Mouse (Mus musculus): ENCODE results near the gene Qtrt1. TPM values are rescaled to one million over a fixed set of nuclear protein-coding genes. Genes with fewer than 3 reads are reported as not detected.

Qtrt1 gene
- polyA plus RNA-seq, 1 experiment from 2014 or later = 57.0 TPM

DNA sequence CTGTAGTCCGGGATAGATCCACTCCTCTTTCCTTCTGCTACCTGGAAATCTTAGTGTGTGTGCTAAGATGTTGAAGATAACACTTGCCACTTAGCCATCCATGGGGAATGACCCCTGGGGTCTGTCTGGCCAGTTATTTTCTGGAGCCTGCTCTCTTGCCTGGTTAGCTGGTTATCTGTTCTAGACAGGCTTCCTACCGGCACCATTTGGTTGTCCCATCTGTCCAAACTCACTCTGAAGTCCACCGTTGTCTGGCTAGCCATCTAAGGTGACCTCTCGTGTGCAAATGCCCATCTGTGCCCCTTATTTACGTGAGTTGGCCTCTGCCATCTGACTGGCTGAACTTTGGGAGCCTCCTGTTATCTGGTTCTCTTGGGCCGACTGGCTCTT, 13.9 kb downstream of the Qtrt1 start:
- Histone ChIP-seq H3K36me3 (peaks cover 6% of the 10 kb centered on the region; the same call in 1 of the 2 replicates), H3K4me2 (replicated peaks) (peak overlapping the region; percentile 83), H3K27me3 (replicated peaks) (no peaks in the 10 kb centered on the region), H3K4me1 (replicated peaks) (peaks cover 10% of the 10 kb centered on the region), H3K4me3 (replicated peaks) (peak overlapping the region; percentile 91), H3K9ac (peak overlapping the region; percentile 81), H3K27ac (peak overlapping the region; percentile 87), H3K9me3 (no peaks in the 10 kb centered on the region)
- no peak for ATAC-seq
- 4% methylated on average over 6 of the region's 6 CpGs for WGBS

DNA sequence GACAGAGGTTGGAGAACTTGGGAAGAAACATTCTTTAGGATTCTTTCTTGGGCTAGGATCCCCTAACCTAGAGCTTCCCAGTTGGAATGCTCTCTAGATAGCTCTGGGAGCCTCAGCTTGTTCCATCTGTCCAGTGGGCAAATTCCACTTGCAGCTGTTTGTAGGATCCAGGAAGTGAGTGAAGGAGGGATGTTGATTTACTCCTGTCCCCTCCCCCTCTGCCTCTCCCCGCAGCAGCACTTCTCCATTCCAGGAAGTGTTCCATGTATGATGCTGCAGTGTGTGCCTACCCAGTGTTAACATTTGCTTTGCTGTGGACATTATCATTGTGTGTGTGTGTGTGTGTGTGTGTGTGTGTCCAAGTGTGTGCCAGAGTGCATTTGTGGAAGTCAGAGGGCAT, 14.4 kb downstream of the Qtrt1 start:
- H3K9me3 ChIP-seq = no peaks in the 10 kb centered on the region

DNA sequence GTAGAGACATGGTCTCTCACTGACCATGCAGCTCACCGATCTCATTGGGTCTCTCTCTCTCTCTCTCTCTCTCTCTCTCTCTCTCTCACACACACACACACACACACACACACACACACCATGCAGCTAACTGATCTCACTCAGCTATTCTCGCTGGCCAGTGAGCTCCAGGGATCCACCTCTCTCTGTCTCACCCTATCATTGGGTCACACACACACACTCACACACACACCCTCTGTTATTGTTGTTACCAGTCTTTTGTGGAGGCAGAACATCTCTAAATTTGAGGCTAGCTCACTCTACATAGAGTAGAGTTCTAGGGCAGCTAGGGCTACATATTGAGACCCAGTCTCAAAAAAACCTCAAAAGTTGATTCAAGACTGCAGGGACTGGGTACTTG, 14.9 kb downstream of the Qtrt1 start:
- no peak for ATAC-seq
- Histone ChIP-seq H3K4me3 (replicated peaks) (no peak overlapping the region), H3K27ac (no peak overlapping the region), H3K9ac (no peak overlapping the region), H3K36me3 (no peaks in the 10 kb centered on the region), H3K27me3 (replicated peaks) (no peaks in the 10 kb centered on the region), H3K9me3 (no peaks in the 10 kb centered on the region), H3K4me1 (replicated peaks) (peaks cover 10% of the 10 kb centered on the region), H3K4me2 (replicated peaks) (peak overlapping the region; percentile 83)
- 77% methylated on average over 2 of the region's 2 CpGs for WGBS

More for the DNA sequence above, 14.4 kb downstream of the Qtrt1 start:
- H3K4me3 ChIP-seq (replicated peaks) = peak overlapping the region; percentile 91
- H3K27me3 ChIP-seq (replicated peaks) = no peaks in the 10 kb centered on the region
- H3K9ac ChIP-seq = peak overlapping the region; percentile 81
- ATAC-seq = no peak; the same call in 1 of the 2 replicates
- H3K36me3 ChIP-seq = peaks cover 2% of the 10 kb centered on the region; the same call in 1 of the 2 replicates
- peaks cover 10% of the 10 kb centered on the region for H3K4me1 ChIP-seq (replicated peaks)
- 0% methylated on average over 1 of the region's 1 CpGs for WGBS
- H3K27ac ChIP-seq = no peak overlapping the region
- H3K4me2 ChIP-seq (replicated peaks) = peak overlapping the region; percentile 83

DNA sequence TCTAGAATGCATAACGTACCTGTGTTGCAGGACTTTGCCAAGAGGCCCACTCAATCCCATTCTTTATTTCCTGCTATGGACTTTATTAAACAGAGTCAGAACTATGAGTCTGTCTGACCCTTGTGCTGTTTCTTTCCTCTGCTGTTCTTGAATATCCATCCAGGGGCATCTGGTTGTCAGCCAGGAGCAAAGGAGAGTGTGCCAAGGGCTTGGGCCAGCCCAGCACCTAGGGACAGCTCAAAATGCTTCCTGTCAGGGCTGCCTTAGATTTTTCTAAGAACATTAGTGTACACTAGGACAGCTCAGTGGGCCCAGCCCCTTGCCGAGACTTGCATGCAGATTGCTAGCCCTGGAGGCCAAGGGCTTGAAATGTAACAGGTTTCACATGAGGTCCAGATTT, 16.1 kb downstream of the Qtrt1 start:
- WGBS = 88% methylated on average over 2 of the region's 2 CpGs
- no peak for ATAC-seq
- H3K27ac ChIP-seq = no peak overlapping the region
- H3K27me3 ChIP-seq (replicated peaks) = no peaks in the 10 kb centered on the region
- no peak overlapping the region for H3K9ac ChIP-seq
- no peaks in the 10 kb centered on the region for H3K36me3 ChIP-seq
- no peak overlapping the region for H3K4me2 ChIP-seq (replicated peaks)
- no peak overlapping the region for H3K4me3 ChIP-seq (replicated peaks)
- H3K9me3 ChIP-seq = no peaks in the 10 kb centered on the region
- H3K4me1 ChIP-seq (replicated peaks) = peaks cover 10% of the 10 kb centered on the region

DNA sequence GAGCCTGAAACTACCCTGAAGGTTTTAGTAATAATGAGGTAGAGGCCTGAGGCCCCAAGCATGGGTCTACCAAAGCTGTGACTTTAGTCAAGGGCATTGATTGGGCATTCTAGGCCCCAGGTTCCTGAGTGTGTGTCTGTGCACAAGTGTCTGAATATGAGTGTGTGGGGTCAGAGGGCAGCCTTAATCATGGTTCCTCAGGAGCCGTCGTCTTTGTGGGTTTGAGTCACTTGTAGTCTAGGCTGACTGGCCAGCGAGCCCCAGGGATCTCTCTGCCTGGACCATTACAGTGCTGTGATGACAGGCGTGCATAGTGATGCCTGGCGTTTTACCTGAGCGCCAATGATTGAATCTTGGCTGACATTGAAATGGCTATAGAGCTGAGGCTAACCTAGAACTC, 16.5 kb downstream of the Qtrt1 start:
- no peaks in the 10 kb centered on the region for H3K9me3 ChIP-seq
- H3K9ac ChIP-seq = no peak overlapping the region
- H3K4me1 ChIP-seq (replicated peaks) = peaks cover 10% of the 10 kb centered on the region
- no peaks in the 10 kb centered on the region for H3K36me3 ChIP-seq
- no peak overlapping the region for H3K27ac ChIP-seq
- no peaks in the 10 kb centered on the region for H3K27me3 ChIP-seq (replicated peaks)
- H3K4me3 ChIP-seq (replicated peaks) = no peak overlapping the region
- H3K4me2 ChIP-seq (replicated peaks) = no peak overlapping the region
- ATAC-seq = no peak
- 84% methylated on average over 6 of the region's 6 CpGs for WGBS

DNA sequence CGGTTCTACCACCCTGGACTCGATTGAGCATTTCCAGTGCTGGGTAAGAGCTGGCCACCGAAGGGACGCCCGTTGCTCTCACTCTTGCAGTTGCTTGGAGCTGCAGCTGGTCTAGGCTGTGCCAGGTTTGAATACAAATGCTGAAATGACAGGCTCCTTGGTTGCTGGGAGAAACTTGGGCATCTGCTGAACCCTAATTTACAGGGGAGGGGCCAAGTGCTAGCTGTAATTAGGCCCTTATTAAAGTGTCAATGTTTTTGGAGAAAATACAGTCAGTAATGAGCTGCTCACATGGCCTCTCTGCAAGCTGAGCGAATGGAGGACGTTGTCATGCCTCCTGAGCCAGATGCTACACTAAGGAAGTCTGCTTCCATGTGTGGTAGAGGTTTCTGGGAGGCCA, 19.1 kb downstream of the Qtrt1 start:
- Histone ChIP-seq H3K4me2 (replicated peaks) (no peak overlapping the region), H3K27me3 (replicated peaks) (no peaks in the 10 kb centered on the region), H3K4me3 (replicated peaks) (no peak overlapping the region), H3K27ac (no peak overlapping the region), H3K9me3 (no peaks in the 10 kb centered on the region), H3K4me1 (replicated peaks) (peaks cover 9% of the 10 kb centered on the region), H3K9ac (no peak overlapping the region), H3K36me3 (no peaks in the 10 kb centered on the region)
- ATAC-seq = no peak
- 85% methylated on average over 7 of the region's 7 CpGs for WGBS

DNA sequence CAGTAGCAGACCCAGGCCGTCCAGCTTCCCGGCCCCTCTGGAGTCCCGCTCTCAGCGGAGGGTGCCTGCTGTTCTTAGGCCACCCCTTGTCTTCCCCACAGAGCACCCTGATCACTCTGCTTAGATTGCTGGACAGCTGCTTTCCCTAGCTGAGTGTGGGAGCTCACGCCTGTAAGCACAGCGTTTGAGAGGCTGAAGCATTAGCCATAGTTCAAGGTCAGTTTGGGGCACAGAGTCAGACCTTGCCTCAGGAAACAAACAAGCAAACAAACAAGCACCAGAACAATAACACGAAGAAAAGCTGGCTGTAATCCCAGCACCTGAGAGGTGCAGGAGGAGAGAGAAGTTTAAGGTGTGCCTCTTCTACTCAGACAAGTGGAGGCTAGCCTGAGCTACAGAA, 20.4 kb downstream of the Qtrt1 start:
- Histone ChIP-seq H3K9me3 (no peaks in the 10 kb centered on the region), H3K9ac (no peak overlapping the region), H3K4me2 (replicated peaks) (no peak overlapping the region), H3K27me3 (replicated peaks) (no peaks in the 10 kb centered on the region), H3K27ac (no peak overlapping the region), H3K4me1 (replicated peaks) (peaks cover 10% of the 10 kb centered on the region), H3K36me3 (no peaks in the 10 kb centered on the region), H3K4me3 (replicated peaks) (no peak overlapping the region)
- WGBS = 81% methylated on average over 7 of the region's 7 CpGs
- no peak for ATAC-seq

DNA sequence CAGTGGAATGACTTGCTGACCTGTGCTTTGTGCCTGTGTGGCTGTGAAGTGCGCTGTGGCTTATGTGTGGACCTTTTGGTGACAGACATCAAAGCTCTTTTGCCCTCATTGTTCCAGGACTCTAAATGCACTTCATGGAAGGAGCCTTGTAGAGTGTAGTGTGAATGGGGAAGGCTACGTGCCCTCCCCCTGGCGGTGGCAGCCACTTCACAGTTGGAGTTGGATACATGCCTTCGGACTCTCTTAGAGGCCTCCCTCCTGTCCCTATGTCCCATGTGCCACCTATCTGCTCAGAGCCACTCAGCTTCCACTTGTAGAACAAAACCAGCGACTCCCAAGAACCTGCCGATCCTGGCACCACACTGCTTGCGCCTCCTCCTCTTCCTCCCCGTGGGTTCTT, 22.1 kb downstream of the Qtrt1 start:
- Histone ChIP-seq H3K4me1 (replicated peaks) (peaks cover 16% of the 10 kb centered on the region), H3K36me3 (no peaks in the 10 kb centered on the region), H3K27ac (no peak overlapping the region), H3K9ac (no peak overlapping the region), H3K4me2 (replicated peaks) (no peak overlapping the region), H3K4me3 (replicated peaks) (no peak overlapping the region), H3K27me3 (replicated peaks) (no peaks in the 10 kb centered on the region), H3K9me3 (no peaks in the 10 kb centered on the region)
- WGBS = 89% methylated on average over 8 of the region's 8 CpGs
- no peak for ATAC-seq

DNA sequence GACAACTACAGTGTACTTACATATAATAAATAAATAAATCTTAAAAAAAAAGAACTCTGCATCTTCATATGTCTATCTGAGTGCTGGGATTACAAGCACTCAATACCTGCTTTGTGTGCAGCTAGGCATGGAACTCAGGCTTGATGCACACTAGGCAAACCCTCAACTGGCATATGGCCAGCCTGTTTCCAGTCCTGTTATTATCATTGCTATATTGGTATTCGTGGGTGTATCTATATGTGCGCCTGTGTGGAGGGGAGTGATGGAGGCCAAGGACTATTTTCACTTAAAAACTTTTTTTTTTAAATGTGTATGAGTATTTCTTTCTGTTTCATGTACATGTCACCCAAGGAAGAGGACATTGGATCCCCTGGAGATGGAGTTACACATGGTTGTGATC, 22.8 kb downstream of the Qtrt1 start:
- Histone ChIP-seq H3K9ac (no peak overlapping the region), H3K9me3 (no peaks in the 10 kb centered on the region), H3K4me1 (replicated peaks) (peaks cover 17% of the 10 kb centered on the region), H3K27me3 (replicated peaks) (no peaks in the 10 kb centered on the region), H3K4me3 (replicated peaks) (no peak overlapping the region), H3K27ac (no peak overlapping the region), H3K4me2 (replicated peaks) (no peak overlapping the region), H3K36me3 (no peaks in the 10 kb centered on the region)
- WGBS = 96% methylated on average over 2 of the region's 2 CpGs
- no peak for ATAC-seq

DNA sequence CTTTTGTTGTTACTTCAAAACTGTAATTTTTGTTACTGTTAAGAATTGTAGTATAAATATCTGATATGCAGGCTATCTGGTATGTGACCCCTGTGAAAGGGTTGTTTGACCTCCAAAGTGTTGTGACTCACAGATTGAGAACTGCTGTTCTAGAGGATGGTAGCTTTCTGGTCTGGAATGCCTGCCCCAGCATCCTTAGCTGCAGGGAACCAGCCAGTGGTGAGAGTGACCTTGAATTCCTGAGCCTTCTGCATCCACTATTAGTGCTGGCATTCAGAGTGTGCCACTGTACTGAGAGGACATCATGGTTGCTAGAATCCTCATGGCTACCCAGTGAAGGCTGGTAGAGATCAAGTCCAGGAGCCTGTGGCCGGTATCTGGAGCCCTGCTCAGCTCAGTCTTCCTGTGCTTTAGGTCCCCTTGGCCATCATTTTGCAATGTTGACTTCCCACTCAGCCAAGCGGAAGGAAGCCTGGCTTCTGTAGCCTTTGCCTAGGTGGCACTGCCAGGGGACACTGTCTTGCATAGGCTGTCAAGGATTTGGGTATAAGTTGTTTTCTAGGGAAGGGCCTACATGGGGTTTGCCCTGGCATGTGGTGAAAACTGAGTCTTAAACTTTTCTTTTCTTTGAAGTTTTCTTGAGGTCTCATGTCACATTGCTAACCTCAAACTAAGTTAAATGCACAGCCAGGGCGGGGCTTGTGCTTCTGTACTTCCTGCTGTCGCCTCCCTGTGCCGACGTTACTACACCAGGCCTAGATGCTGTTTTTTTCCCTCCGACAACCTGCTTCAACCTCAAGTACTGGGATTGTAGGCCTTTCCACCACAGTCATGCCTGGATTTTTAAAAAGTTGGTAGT, 24.4 kb downstream of the Qtrt1 start:
- Histone ChIP-seq H3K27me3 (replicated peaks) (no peaks in the 10 kb centered on the region), H3K9ac (no peak overlapping the region), H3K36me3 (no peaks in the 10 kb centered on the region), H3K4me2 (replicated peaks) (no peak overlapping the region), H3K4me3 (replicated peaks) (no peak overlapping the region), H3K4me1 (replicated peaks) (peaks cover 20% of the 10 kb centered on the region), H3K9me3 (no peaks in the 10 kb centered on the region), H3K27ac (no peak overlapping the region)
- no peak for ATAC-seq
- WGBS = 74% methylated on average over 7 of the region's 7 CpGs

DNA sequence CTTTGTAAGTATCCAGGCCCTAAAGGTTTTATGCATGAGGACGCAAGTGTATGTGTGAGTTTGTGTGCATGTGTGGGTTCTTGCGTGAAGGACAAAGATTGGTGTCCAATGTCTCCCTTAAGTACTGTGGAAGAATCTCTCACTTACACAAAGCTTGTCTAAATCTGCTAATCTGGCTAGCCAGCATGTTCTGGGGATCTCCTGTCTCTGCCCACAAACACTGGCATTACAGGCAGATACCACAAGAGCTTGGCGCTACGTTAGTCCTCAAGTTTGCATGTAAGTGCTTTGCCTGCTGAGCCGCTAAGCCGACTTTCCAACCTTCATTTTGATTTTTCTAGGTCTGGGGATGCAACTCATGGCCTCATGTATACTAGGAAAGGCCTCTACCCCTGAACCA, 25.9 kb downstream of the Qtrt1 start:
- no peak overlapping the region for H3K27ac ChIP-seq
- no peak for ATAC-seq
- H3K9me3 ChIP-seq = no peaks in the 10 kb centered on the region
- no peak overlapping the region for H3K4me2 ChIP-seq (replicated peaks)
- no peaks in the 10 kb centered on the region for H3K36me3 ChIP-seq
- no peak overlapping the region for H3K4me3 ChIP-seq (replicated peaks)
- no peaks in the 10 kb centered on the region for H3K27me3 ChIP-seq (replicated peaks)
- H3K9ac ChIP-seq = no peak overlapping the region
- WGBS = 93% methylated on average over 6 of the region's 6 CpGs
- H3K4me1 ChIP-seq (replicated peaks) = peaks cover 20% of the 10 kb centered on the region

DNA sequence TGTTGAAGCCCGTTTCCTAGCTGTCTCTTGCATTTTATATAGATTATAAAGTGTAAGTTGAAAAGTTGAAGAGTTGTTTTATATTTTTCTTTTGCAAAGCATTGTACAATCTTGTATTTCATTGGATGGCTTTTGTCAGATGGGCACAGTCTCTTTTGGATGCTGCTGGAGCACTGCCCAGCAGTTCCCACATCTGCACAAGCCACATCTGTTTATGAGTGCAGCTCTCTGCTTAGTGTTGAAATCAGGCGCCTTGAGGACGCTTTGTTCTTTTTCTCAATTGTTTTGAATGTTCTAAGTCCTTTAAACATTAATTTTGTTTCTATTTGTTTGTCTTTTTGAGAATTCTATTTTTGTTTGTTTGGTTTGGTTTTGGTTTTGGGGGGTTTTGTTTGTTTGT, 26.6 kb downstream of the Qtrt1 start:
- H3K9ac ChIP-seq = no peak overlapping the region
- no peak overlapping the region for H3K27ac ChIP-seq
- H3K9me3 ChIP-seq = no peaks in the 10 kb centered on the region
- 57% methylated on average over 3 of the region's 3 CpGs for WGBS
- no peak overlapping the region for H3K4me3 ChIP-seq (replicated peaks)
- H3K4me1 ChIP-seq (replicated peaks) = peaks cover 20% of the 10 kb centered on the region
- H3K36me3 ChIP-seq = no peaks in the 10 kb centered on the region
- H3K4me2 ChIP-seq (replicated peaks) = no peak overlapping the region
- H3K27me3 ChIP-seq (replicated peaks) = no peaks in the 10 kb centered on the region
- no peak for ATAC-seq

DNA sequence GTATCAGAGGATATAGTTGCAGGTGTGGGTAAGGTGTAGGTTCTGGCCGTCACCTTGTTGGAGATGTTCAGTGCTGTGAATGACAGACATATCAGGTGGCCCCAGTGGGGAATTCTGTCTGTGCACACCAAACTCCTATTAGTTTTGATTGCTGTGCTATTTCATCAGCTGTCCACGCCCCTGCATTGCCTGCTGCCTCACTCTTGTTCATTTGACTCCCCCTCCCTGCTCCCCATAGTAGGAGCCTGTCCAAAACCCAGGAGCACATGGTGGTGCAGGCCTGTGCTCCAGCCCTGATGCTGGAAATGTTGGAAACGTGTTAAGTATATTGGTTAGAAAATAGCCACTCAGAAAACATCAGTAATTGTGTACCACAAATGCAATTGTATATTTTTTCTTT, 27.8 kb downstream of the Qtrt1 start:
- no peak for ATAC-seq
- H3K9me3 ChIP-seq = no peaks in the 10 kb centered on the region
- WGBS = 74% methylated on average over 3 of the region's 3 CpGs
- no peak overlapping the region for H3K9ac ChIP-seq
- no peak overlapping the region for H3K27ac ChIP-seq
- H3K4me2 ChIP-seq (replicated peaks) = no peak overlapping the region
- no peak overlapping the region for H3K4me3 ChIP-seq (replicated peaks)
- no peaks in the 10 kb centered on the region for H3K36me3 ChIP-seq
- peaks cover 20% of the 10 kb centered on the region for H3K4me1 ChIP-seq (replicated peaks)
- H3K27me3 ChIP-seq (replicated peaks) = no peaks in the 10 kb centered on the region
